Mouse (Mus musculus) spleen, adult 2 months (tissue): ENCODE results near the gene Sirt4. TPM values are rescaled to one million over a fixed set of nuclear protein-coding genes. Genes with fewer than 3 reads are reported as not detected.

Experiments
- DNase-seq, 2 experiments: peaks; one replicate each; pipeline versions ENCODE4 v3.0.0 to v3.0.0-alpha.2; 2012 to 2021; ENCODE audit warnings: low spot score in 2 of 2, low read depth in 1 of 2
- H3K27ac ChIP-seq: fragments of 200-500 bp; 2 replicates; pipeline ENCODE4 v1.5.1; 2012; ENCODE audit warnings: low read length, inconsistent platforms; ENCODE audit not compliant: insufficient read depth
- H3K27me3 ChIP-seq: fragments of 200-500 bp; 2 replicates; pipeline ENCODE4 v1.6.1; 2012; ENCODE audit warnings: mild to moderate bottlenecking, moderate library complexity, low read length, inconsistent platforms; ENCODE audit not compliant: control insufficient read depth, insufficient read depth
- H3K36me3 ChIP-seq: fragments of 200-500 bp; 2 replicates; pipeline ENCODE4 v1.6.1; 2012; ENCODE audit warnings: mild to moderate bottlenecking, low read length, inconsistent platforms; ENCODE audit not compliant: control insufficient read depth, insufficient read depth
- H3K4me1 ChIP-seq: fragments of 200-500 bp; 2 replicates; pipeline ENCODE4 v1.6.1; 2011; ENCODE audit warnings: inconsistent platforms; ENCODE audit not compliant: control insufficient read depth, insufficient read depth, insufficient read length
- H3K4me3 ChIP-seq: fragments of 200-500 bp; 2 replicates; pipeline ENCODE4 v1.5.1; 2011; ENCODE audit warnings: mild to moderate bottlenecking, inconsistent platforms; ENCODE audit not compliant: insufficient read depth, insufficient read length; ENCODE audit errors: extremely low read depth
- CTCF ChIP-seq: fragments of 200-500 bp; IDR thresholded peaks from 2 replicates; pipeline ENCODE4 v1.5.1; 2011; ENCODE audit warnings: mild to moderate bottlenecking, inconsistent platforms; ENCODE audit not compliant: insufficient read depth, insufficient read length, insufficient replicate concordance; ENCODE audit errors: extremely low read depth
- POLR2A ChIP-seq: fragments of 200-500 bp; IDR thresholded peaks from 2 replicates; pipeline ENCODE4 v1.6.1; 2011; ENCODE audit warnings: low read depth, low read length, inconsistent platforms
- WGBS: fragments of 180-500 bp; shearing (Covaris S2); methylation state at CpG from one replicate; pipeline ENCODE4 v1.1.7; 2018; 5-methylcytosine and 5-hydroxymethylcytosine counted together
- polyA plus RNA-seq: library from polyadenylated mRNA; depleted of rRNA; stranded (reverse); fragments of >200 nt; gene quantifications from 2 replicates; pipeline ENCODE4 v1.2.3, GENCODE M21; 2012

Gene Sirt4
- polyA plus RNA-seq, 1 experiment, result 19.6 TPM

DNA sequence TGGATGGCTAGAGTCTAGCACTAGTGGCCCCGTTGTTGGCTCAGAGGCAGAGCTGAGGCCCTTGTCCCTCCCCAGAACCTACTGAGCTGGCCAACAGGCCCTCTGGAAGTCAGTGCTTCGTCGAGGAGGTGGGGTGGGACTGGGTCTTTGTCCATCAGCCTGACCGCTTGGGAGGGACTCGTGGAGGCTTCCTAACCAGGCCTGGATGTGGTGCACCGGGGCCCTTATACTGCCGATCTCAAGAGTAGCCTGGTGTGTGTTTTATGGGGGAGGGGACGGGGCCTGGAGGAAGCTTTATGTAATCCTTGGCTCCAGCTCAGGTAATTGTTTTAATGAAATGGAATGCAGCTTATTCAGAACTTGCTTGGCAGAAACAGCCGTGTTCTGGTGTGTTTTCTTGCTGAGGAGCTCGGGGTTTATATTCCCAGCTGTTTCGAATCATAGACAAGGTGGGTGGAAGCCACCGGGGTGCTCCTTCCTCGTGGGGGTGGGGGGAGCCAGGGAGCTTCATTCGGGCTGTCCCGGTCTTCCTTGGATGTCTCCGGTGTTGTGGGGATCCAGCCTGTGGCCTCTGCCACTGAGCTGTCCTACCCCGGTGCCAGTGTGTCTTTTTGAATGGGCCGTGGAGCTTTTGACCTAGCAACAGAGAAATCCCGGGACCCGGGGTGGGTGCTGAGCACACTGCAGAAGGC, 30.5 kb upstream of the Sirt4 start:
- H3K36me3 ChIP-seq, result no peaks in the 10 kb centered on the region
- H3K4me1 ChIP-seq, result peaks cover 32% of the 10 kb centered on the region; the same call in 1 of the 2 replicates
- no peak for TF ChIP-seq CTCF
- no peak for TF ChIP-seq POLR2A
- DNase-seq, result no peak
- H3K4me3 ChIP-seq, result no peak overlapping the region
- no peaks in the 10 kb centered on the region for H3K27me3 ChIP-seq
- 60% methylated on average over 20 of the region's 20 CpGs for WGBS
- peak overlapping the region; percentile 56 for H3K27ac ChIP-seq

DNA sequence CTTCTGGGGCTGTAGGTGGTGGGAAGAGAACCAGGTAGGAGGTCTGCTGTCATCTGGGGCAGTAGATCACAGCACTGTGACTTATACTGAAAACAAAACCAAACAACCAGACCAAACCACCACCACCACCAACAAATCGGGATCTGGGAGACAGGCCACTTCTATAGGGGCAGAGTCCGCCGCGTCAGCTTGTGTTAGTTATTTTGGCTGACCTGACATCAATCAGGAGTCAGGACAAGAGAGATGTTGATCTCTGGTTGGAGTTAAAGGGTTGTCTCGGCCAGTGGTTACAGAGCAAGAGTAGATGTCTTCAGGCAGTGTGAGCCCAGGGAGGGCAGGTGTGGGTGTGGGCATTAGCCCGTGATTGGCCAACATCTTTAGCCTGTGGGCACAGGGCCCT, 29.8 kb upstream of the Sirt4 start:
- WGBS, result 72% methylated on average over 6 of the region's 6 CpGs

DNA sequence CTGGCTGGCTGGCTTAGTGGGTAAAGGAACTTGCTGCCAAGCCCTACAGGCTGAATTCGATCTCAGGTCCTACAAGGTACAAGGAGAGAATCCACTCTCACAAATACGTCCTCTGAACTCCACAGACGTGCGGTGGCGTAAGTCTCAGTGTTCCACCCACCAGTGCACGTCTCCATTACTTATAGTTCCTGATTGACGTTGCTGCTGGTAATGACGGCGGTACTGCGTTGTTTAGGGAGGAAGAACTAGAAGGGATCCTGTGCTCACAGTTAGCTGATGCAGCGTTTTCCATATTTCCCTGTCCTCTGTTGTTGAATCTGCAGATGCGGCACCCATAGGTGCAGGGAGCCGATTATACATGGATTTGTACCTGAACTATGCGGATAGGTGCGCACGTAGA, 29.2 kb upstream of the Sirt4 start:
- no peak overlapping the region for H3K4me3 ChIP-seq
- peaks cover 30% of the 10 kb centered on the region; the same call in 1 of the 2 replicates for H3K4me1 ChIP-seq
- TF ChIP-seq POLR2A (no peak), CTCF (no peak)
- no peaks in the 10 kb centered on the region for H3K27me3 ChIP-seq
- no peak overlapping the region for H3K27ac ChIP-seq
- no peaks in the 10 kb centered on the region for H3K36me3 ChIP-seq
- DNase-seq, result no peak
- 93% methylated on average over 16 of the region's 16 CpGs for WGBS

More for the DNA sequence above, 29.8 kb upstream of the Sirt4 start:
- Histone ChIP-seq H3K27ac (peak overlapping the region; percentile 56), H3K4me3 (no peak overlapping the region), H3K4me1 (peaks cover 32% of the 10 kb centered on the region; the same call in 1 of the 2 replicates), H3K27me3 (no peaks in the 10 kb centered on the region), H3K36me3 (no peaks in the 10 kb centered on the region)
- no peak for TF ChIP-seq POLR2A
- TF ChIP-seq CTCF, result no peak
- no peak for DNase-seq

DNA sequence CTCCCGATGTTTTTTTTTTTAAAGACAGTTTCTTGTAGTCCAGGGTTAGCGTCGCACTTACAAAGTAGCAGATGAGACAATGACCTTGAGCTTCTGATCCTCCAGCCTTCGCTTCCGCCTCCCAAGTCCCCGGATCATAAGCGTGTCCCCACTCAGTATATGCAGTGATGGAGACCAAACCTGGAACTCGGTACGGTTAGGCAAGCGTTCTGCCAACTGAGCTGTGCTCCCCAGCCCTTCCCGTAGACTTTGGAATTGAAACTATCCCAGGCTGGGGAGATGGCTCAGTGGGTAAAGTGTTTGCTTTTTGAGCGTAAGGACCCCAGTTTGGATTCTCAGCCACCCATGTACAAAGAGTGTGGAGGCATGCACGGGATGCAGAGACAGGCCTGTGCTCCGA, 28.7 kb upstream of the Sirt4 start:
- DNase-seq, result no peak
- Histone ChIP-seq H3K36me3 (no peaks in the 10 kb centered on the region), H3K4me3 (no peak overlapping the region), H3K4me1 (peaks cover 35% of the 10 kb centered on the region; the same call in 1 of the 2 replicates), H3K27me3 (no peaks in the 10 kb centered on the region), H3K27ac (no peak overlapping the region)
- WGBS, result 92% methylated on average over 14 of the region's 14 CpGs
- TF ChIP-seq CTCF (no peak), POLR2A (no peak)

DNA sequence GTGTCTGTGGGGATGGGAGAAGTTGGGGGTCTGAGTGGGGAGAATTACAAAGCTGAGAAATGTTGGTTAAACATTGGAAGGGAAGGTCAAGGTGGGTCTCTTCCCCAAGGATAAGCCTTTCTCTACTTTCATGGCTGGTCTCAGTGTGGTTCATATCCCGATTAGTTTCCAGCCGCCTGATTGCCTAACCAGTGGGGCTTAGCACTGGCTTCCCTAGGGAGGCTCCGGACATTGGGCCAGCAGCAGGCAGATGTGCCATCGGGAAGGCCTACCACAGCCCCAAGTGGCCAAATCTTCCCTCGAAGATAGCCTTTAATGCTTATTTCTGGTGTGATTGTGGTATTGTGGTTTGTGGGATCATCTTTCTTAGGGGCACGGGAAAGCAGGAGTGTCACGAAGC, 27.9 kb upstream of the Sirt4 start:
- DNase-seq, result no peak
- Histone ChIP-seq H3K36me3 (no peaks in the 10 kb centered on the region), H3K27me3 (no peaks in the 10 kb centered on the region), H3K4me3 (no peak overlapping the region), H3K27ac (no peak overlapping the region), H3K4me1 (peaks cover 40% of the 10 kb centered on the region; the same call in 1 of the 2 replicates)
- TF ChIP-seq POLR2A, result no peak
- no peak for TF ChIP-seq CTCF
- WGBS, result 65% methylated on average over 7 of the region's 7 CpGs

DNA sequence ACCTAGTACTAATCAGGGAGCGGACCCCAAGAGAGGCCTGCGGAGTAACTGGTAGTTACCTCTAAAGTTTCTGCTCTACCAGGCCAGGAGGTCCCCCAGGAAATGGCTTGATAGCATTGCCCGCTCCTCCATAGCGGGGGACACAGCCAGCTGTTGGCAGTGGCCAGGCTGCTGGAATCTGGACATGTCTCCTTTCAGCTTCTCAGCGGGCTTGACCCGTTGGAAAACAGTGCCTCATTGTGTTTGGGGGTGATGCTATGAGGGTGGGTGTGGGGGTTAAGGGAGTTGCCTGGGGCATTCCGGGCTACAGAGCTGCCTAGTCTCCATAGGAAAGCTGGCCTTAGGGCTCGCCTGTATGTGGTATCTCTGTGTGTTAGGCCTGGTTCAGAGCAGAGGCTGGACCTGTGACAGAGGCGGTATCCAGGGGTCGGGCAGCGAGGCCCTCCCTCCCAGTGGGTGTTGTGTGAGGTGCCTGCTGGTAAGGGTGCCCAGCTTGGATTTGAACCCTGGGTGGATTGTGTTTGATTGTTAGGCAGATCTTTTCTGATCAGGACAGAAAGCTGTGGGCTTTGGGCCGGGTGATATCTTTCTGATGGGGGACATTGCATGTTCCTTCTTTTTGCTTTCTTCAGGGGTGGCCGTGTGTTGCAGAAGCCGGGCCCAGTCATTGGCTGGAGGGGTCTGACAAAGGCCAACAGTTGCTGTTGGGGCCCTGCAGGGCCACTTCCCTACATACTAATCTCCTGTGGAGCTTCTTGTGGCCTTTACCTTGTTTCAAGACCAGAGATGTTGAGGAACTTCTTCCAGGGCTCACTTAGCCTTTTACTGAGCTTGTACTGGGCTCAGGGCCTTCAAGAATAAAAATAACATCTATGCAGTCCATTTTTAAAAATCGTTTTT, 25.5 kb upstream of the Sirt4 start:
- no peak for DNase-seq
- Histone ChIP-seq H3K4me3 (no peak overlapping the region), H3K36me3 (no peaks in the 10 kb centered on the region), H3K27me3 (no peaks in the 10 kb centered on the region), H3K27ac (peak overlapping the region; percentile 58; the same call in 1 of the 2 replicates), H3K4me1 (peaks cover 25% of the 10 kb centered on the region; the same call in 1 of the 2 replicates)
- TF ChIP-seq CTCF (no peak), POLR2A (no peak)
- 67% methylated on average over 15 of the region's 15 CpGs for WGBS

DNA sequence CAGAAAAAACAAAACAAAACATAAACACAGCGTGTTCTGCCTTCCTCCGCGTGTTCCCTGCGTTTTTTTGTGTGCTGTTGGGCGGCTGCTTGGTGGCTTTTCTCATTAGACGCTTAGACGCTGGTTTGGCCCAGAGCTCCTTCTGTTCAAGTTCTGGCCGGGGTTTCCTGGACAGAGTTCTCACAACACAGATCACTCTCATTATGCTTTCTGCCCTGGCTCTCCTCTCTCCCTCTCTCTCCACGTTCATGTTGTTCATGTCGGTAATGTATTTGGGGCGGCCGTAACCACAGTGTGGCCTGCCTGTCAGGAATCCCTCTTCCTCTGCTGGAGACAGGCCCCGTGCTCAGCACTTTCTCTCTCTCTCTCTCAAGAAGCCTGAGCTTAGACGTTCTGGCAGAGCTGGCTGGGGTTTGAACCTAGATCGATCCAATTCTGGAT, 24.8 kb upstream of the Sirt4 start:
- no peak overlapping the region for H3K4me3 ChIP-seq
- H3K36me3 ChIP-seq, result no peaks in the 10 kb centered on the region
- no peaks in the 10 kb centered on the region for H3K27me3 ChIP-seq
- H3K4me1 ChIP-seq, result peaks cover 21% of the 10 kb centered on the region; the same call in 1 of the 2 replicates
- no peak for DNase-seq
- no peak overlapping the region for H3K27ac ChIP-seq
- WGBS, result 27% methylated on average over 15 of the region's 15 CpGs
- TF ChIP-seq CTCF, result no peak
- TF ChIP-seq POLR2A, result no peak
